In genomic region chr11:116843261-116844233, GRCm38 (mm10) we compare ENCODE assay signal across 8 mouse cellular contexts. TPM values are rescaled to one million over a fixed set of nuclear protein-coding genes. Genes with fewer than 3 reads are reported as not detected.
DNase-seq lines count a peak whose midpoint lies in the region; ATAC-seq lines count a peak whose summit lies in the region.

Gene Mettl23 (plus strand): TSS chr11:116843278.
Gene Jmjd6 (minus strand): TSS chr11:116843449.

- no peaks in the 10 kb centered on the region for H3K27me3 ChIP-seq in forebrain, embryonic 14.5 days (replicated peaks; ENCODE audit: control insufficient read depth, insufficient read depth, low read length)
- H3K27me3 ChIP-seq in neural tube, embryonic 15.5 days (replicated peaks): no peaks in the 10 kb centered on the region

- intact Hi-C loops in heart, postnatal 14 days (cut with DNase I): loop anchor here (2.0 kb wide), 1 partner anchor 15 kb away; the partner anchor contains the start of gene Mxra7

- peaks cover 23% of the 10 kb centered on the region for H3K4me1 ChIP-seq in forebrain, embryonic 14.5 days (ENCODE audit: control insufficient read depth, insufficient read depth, low read length)
- H3K4me1 ChIP-seq in neural tube, embryonic 15.5 days: peaks cover 51% of the 10 kb centered on the region

- H3K9ac ChIP-seq in forebrain, embryonic 14.5 days (ENCODE audit: low read length): peak within 1 kb of the TSS; percentile 93
- H3K9ac ChIP-seq in neural tube, embryonic 15.5 days (replicated peaks): peak within 1 kb of the TSS; percentile 87

- peak; percentile 96 for ATAC-seq in forebrain, embryonic 14.5 days
- ATAC-seq in neural tube, embryonic 15.5 days (ENCODE audit: low FRiP score): peak; percentile 96

- no peaks in the 10 kb centered on the region for H3K9me3 ChIP-seq in forebrain, embryonic 14.5 days (replicated peaks; ENCODE audit: control insufficient read depth, low read length)
- no peaks in the 10 kb centered on the region for H3K9me3 ChIP-seq in neural tube, embryonic 15.5 days (replicated peaks)

- peak within 1 kb of the TSS; percentile 85 for H3K4me2 ChIP-seq in forebrain, embryonic 14.5 days (ENCODE audit: low read length)
- H3K4me2 ChIP-seq in neural tube, embryonic 15.5 days: peak within 1 kb of the TSS; percentile 80

- H3K27ac ChIP-seq in forebrain, embryonic 14.5 days (ENCODE audit: low read depth, low read length): peak within 1 kb of the TSS; percentile 97
- H3K27ac ChIP-seq in neural tube, embryonic 15.5 days (replicated peaks): peak within 1 kb of the TSS; percentile 99

- under 1% methylated on average over 70 of the region's 72 CpGs for WGBS in forebrain, embryonic 14.5 days
- under 1% methylated on average over 72 of the region's 72 CpGs for WGBS in neural tube, embryonic 15.5 days

- H3K4me3 ChIP-seq in forebrain, embryonic 14.5 days (ENCODE audit: low read depth, low read length): peak within 1 kb of the TSS; percentile 73
- H3K4me3 ChIP-seq in neural tube, embryonic 15.5 days (replicated peaks): peak within 1 kb of the TSS; percentile 94

- peaks cover 47% of the 10 kb centered on the region for H3K36me3 ChIP-seq in forebrain, embryonic 14.5 days (ENCODE audit: control insufficient read depth, insufficient read depth, low read length)
- peaks cover 30% of the 10 kb centered on the region for H3K36me3 ChIP-seq in neural tube, embryonic 15.5 days

- DNase-seq in ES-CJ7 (ENCODE audit: low read depth, low spot score): peak; percentile 97
- peak; percentile 98 for DNase-seq in cerebellum, adult 11 months
- DNase-seq in forebrain, embryonic 14.5 days (ENCODE audit: low spot score): peak; percentile 97
- DNase-seq in heart, postnatal 14 days: peak; percentile 97
- DNase-seq in layer of hippocampus, adult 11-12 months (ENCODE audit: low spot score): peak; percentile 98
- peak; percentile 99 for DNase-seq in lung, adult 18-20 months
- peak; percentile 97 for DNase-seq in testis, postnatal 14 days (ENCODE audit: low spot score)

RNA-seq across cellular contexts. Expression of gene Mettl23, which starts in this region (rescaled TPM):
- polyA plus RNA-seq in forebrain, embryonic 14.5 days (2014; fragmentation: Nextera tagmentation; extraction: Ambion mirVana): 79.2 and 100 TPM in 2 replicates
- total RNA-seq in heart, postnatal 14 days (2021): 10 to 100 TPM; 37.3 to 37.8 TPM
- polyA plus RNA-seq in neural tube, embryonic 15.5 days (2015; fragmentation: Nextera tagmentation; extraction: Ambion mirVana): 64.7 and 66.7 TPM in 2 replicates

RNA-seq across cellular contexts. Expression of gene Jmjd6, which starts in this region (rescaled TPM):
- 64.6 and 81.1 TPM in 2 replicates for polyA plus RNA-seq in forebrain, embryonic 14.5 days (2014; fragmentation: Nextera tagmentation; extraction: Ambion mirVana)
- 10 to 100 TPM; 34.4 to 37.3 TPM for total RNA-seq in heart, postnatal 14 days (2021)
- 63.2 and 68.6 TPM in 2 replicates for polyA plus RNA-seq in neural tube, embryonic 15.5 days (2015; fragmentation: Nextera tagmentation; extraction: Ambion mirVana)

Comparison
In these comparisons a context has a peak if more than half of its experiments do, and no peak if none do; other contexts are left out.
1. Peak in every context shown above with its lines: DNase-seq, ATAC-seq, H3K4me3 ChIP-seq and H3K27ac ChIP-seq.